Mouse (Mus musculus): ENCODE measurements around the gene Zfp1. TPM values are rescaled to one million over a fixed set of nuclear protein-coding genes. Genes with fewer than 3 reads are reported as not detected.

Gene Zfp1
- polyA plus RNA-seq, 1 experiment from 2014 or later, result 25.1 TPM

- H3K9ac ChIP-seq (ENCODE audit: low read depth, low read length), result no peak overlapping the region
Measured at GRCm38 (mm10) chr8:111628894-111629501, 14.2 kb upstream of the Zfp1 start.

GRCm38 (mm10) chr8:111630105-111630521 is 13.1 kb upstream of the Zfp1 start, which contains the start of gene Ldhd:
Gene Ldhd, minus strand, starts transcription at chr8:111630374.
- ATAC-seq (ENCODE audit: low FRiP score) (no peak), DNase-seq (ENCODE audit: low spot score) (no peak)
- H3K9ac ChIP-seq (ENCODE audit: low read depth, low read length), result no peak within 1 kb of the TSS
- H3K27me3 ChIP-seq (ENCODE audit: control insufficient read depth, insufficient read depth, low read length), result no peaks in the 10 kb centered on the region
- H3K4me3 ChIP-seq (ENCODE audit: low read depth, low read length), result no peak within 1 kb of the TSS
- WGBS, result 23% methylated on average over 13 of the region's 13 CpGs
- H3K27ac ChIP-seq (ENCODE audit: low read depth, low read length), result no peak within 1 kb of the TSS
- H3K9me3 ChIP-seq (ENCODE audit: control insufficient read depth, low read length), result no peaks in the 10 kb centered on the region
- H3K4me1 ChIP-seq (replicated peaks; ENCODE audit: control insufficient read depth, insufficient read depth, low read length), result no peaks in the 10 kb centered on the region
- no peaks in the 10 kb centered on the region for H3K36me3 ChIP-seq (ENCODE audit: control insufficient read depth, insufficient read depth, low read length)
- H3K4me2 ChIP-seq (replicated peaks; ENCODE audit: low read depth, low read length), result no peak within 1 kb of the TSS

More at GRCm38 (mm10) chr8:111628894-111629501, 14.2 kb upstream of the Zfp1 start:
- Histone ChIP-seq H3K27me3 (ENCODE audit: control insufficient read depth, insufficient read depth, low read length) (no peaks in the 10 kb centered on the region), H3K36me3 (ENCODE audit: control insufficient read depth, insufficient read depth, low read length) (no peaks in the 10 kb centered on the region), H3K27ac (ENCODE audit: low read depth, low read length) (no peak overlapping the region), H3K4me1 (replicated peaks; ENCODE audit: control insufficient read depth, insufficient read depth, low read length) (no peaks in the 10 kb centered on the region), H3K9me3 (ENCODE audit: control insufficient read depth, low read length) (no peaks in the 10 kb centered on the region), H3K4me3 (ENCODE audit: low read depth, low read length) (no peak overlapping the region), H3K4me2 (replicated peaks; ENCODE audit: low read depth, low read length) (no peak overlapping the region)
- DNase-seq (ENCODE audit: low spot score) (no peak), ATAC-seq (ENCODE audit: low FRiP score) (no peak)
- 87% methylated on average over 19 of the region's 19 CpGs for WGBS

- no peaks in the 10 kb centered on the region for H3K4me1 ChIP-seq (replicated peaks; ENCODE audit: control insufficient read depth, insufficient read depth, low read length)
- no peak overlapping the region for H3K9ac ChIP-seq (ENCODE audit: low read depth, low read length)
- no peaks in the 10 kb centered on the region for H3K9me3 ChIP-seq (ENCODE audit: control insufficient read depth, low read length)
- 95% methylated on average over 8 of the region's 8 CpGs for WGBS
- H3K27me3 ChIP-seq (ENCODE audit: control insufficient read depth, insufficient read depth, low read length), result no peaks in the 10 kb centered on the region
- no peak overlapping the region for H3K4me2 ChIP-seq (replicated peaks; ENCODE audit: low read depth, low read length)
- no peak for ATAC-seq (ENCODE audit: low FRiP score)
- no peak overlapping the region for H3K4me3 ChIP-seq (ENCODE audit: low read depth, low read length)
- no peak for DNase-seq (ENCODE audit: low spot score)
- no peaks in the 10 kb centered on the region for H3K36me3 ChIP-seq (ENCODE audit: control insufficient read depth, insufficient read depth, low read length)
- H3K27ac ChIP-seq (ENCODE audit: low read depth, low read length), result no peak overlapping the region
Measured at GRCm38 (mm10) chr8:111631589-111631988, 11.6 kb upstream of the Zfp1 start.

- no peaks in the 10 kb centered on the region for H3K4me1 ChIP-seq (replicated peaks; ENCODE audit: control insufficient read depth, insufficient read depth, low read length)
- no peaks in the 10 kb centered on the region for H3K36me3 ChIP-seq (ENCODE audit: control insufficient read depth, insufficient read depth, low read length)
- no peak overlapping the region for H3K4me2 ChIP-seq (replicated peaks; ENCODE audit: low read depth, low read length)
- 92% methylated on average over 3 of the region's 3 CpGs for WGBS
- H3K9me3 ChIP-seq (ENCODE audit: control insufficient read depth, low read length), result no peaks in the 10 kb centered on the region
- no peak for DNase-seq (ENCODE audit: low spot score)
- no peak for ATAC-seq (ENCODE audit: low FRiP score)
- H3K4me3 ChIP-seq (ENCODE audit: low read depth, low read length), result no peak overlapping the region
- H3K27ac ChIP-seq (ENCODE audit: low read depth, low read length), result no peak overlapping the region
- H3K9ac ChIP-seq (ENCODE audit: low read depth, low read length), result no peak overlapping the region
- no peaks in the 10 kb centered on the region for H3K27me3 ChIP-seq (ENCODE audit: control insufficient read depth, insufficient read depth, low read length)
Measured at GRCm38 (mm10) chr8:111632976-111633375, 10.2 kb upstream of the Zfp1 start.

- Histone ChIP-seq H3K4me3 (ENCODE audit: low read depth, low read length) (no peak overlapping the region), H3K4me2 (replicated peaks; ENCODE audit: low read depth, low read length) (no peak overlapping the region), H3K4me1 (replicated peaks; ENCODE audit: control insufficient read depth, insufficient read depth, low read length) (0 out of 2 replicates have a peak, but pooled peaks cover 2% of the 10 kb centered on the region), H3K9ac (ENCODE audit: low read depth, low read length) (no peak overlapping the region), H3K27me3 (ENCODE audit: control insufficient read depth, insufficient read depth, low read length) (no peaks in the 10 kb centered on the region), H3K27ac (ENCODE audit: low read depth, low read length) (no peak overlapping the region), H3K36me3 (ENCODE audit: control insufficient read depth, insufficient read depth, low read length) (no peaks in the 10 kb centered on the region), H3K9me3 (ENCODE audit: control insufficient read depth, low read length) (no peaks in the 10 kb centered on the region)
- no peak for DNase-seq (ENCODE audit: low spot score)
- no peak for ATAC-seq (ENCODE audit: low FRiP score)
Measured at GRCm38 (mm10) chr8:111638086-111638485, 5.1 kb upstream of the Zfp1 start.

- Histone ChIP-seq H3K9me3 (ENCODE audit: control insufficient read depth, low read length) (no peaks in the 10 kb centered on the region), H3K4me2 (replicated peaks; ENCODE audit: low read depth, low read length) (no peak overlapping the region), H3K4me3 (ENCODE audit: low read depth, low read length) (no peak overlapping the region), H3K27me3 (ENCODE audit: control insufficient read depth, insufficient read depth, low read length) (no peaks in the 10 kb centered on the region), H3K9ac (ENCODE audit: low read depth, low read length) (no peak overlapping the region), H3K4me1 (replicated peaks; ENCODE audit: control insufficient read depth, insufficient read depth, low read length) (0 out of 2 replicates have a peak, but pooled peaks cover 2% of the 10 kb centered on the region), H3K27ac (ENCODE audit: low read depth, low read length) (no peak overlapping the region), H3K36me3 (ENCODE audit: control insufficient read depth, insufficient read depth, low read length) (no peaks in the 10 kb centered on the region)
- DNase-seq (ENCODE audit: low spot score) (no peak), ATAC-seq (ENCODE audit: low FRiP score) (no peak)
- WGBS, result 92% methylated on average over 2 of the region's 2 CpGs
Measured at GRCm38 (mm10) chr8:111641064-111641463, 2.1 kb upstream of the Zfp1 start.

- ATAC-seq (ENCODE audit: low FRiP score), result no peak
Measured at GRCm38 (mm10) chr8:111642496-111642895, 705 bp upstream of the Zfp1 start.

GRCm38 (mm10) chr8:111642939-111643263 is 300 bp upstream of the Zfp1 start:
- H3K27ac ChIP-seq (ENCODE audit: low read depth, low read length), result no peak overlapping the region; the same call in 1 of the 2 replicates

More at GRCm38 (mm10) chr8:111642496-111642895, 705 bp upstream of the Zfp1 start:
- Histone ChIP-seq H3K27ac (ENCODE audit: low read depth, low read length) (no peak overlapping the region), H3K9ac (ENCODE audit: low read depth, low read length) (peak overlapping the region; percentile 92; the same call in 1 of the 2 replicates), H3K9me3 (ENCODE audit: control insufficient read depth, low read length) (no peaks in the 10 kb centered on the region), H3K36me3 (ENCODE audit: control insufficient read depth, insufficient read depth, low read length) (no peaks in the 10 kb centered on the region), H3K4me3 (ENCODE audit: low read depth, low read length) (peak overlapping the region; percentile 79), H3K27me3 (ENCODE audit: control insufficient read depth, insufficient read depth, low read length) (no peaks in the 10 kb centered on the region), H3K4me2 (replicated peaks; ENCODE audit: low read depth, low read length) (peak overlapping the region; percentile 49; the same call in 1 of the 2 replicates), H3K4me1 (replicated peaks; ENCODE audit: control insufficient read depth, insufficient read depth, low read length) (0 out of 2 replicates have a peak, but pooled peaks cover 2% of the 10 kb centered on the region)
- no peak for DNase-seq (ENCODE audit: low spot score)
- WGBS, result 77% methylated on average over 5 of the region's 5 CpGs

More at GRCm38 (mm10) chr8:111642939-111643263, 300 bp upstream of the Zfp1 start:
- 15% methylated on average over 5 of the region's 5 CpGs for WGBS
- H3K27me3 ChIP-seq (ENCODE audit: control insufficient read depth, insufficient read depth, low read length), result no peaks in the 10 kb centered on the region
- DNase-seq (ENCODE audit: low spot score), result no peak
- H3K9me3 ChIP-seq (ENCODE audit: control insufficient read depth, low read length), result no peaks in the 10 kb centered on the region
- ATAC-seq (ENCODE audit: low FRiP score), result peak; percentile 46
- H3K4me3 ChIP-seq (ENCODE audit: low read depth, low read length), result peak overlapping the region; percentile 79
- peak overlapping the region; percentile 49 for H3K4me2 ChIP-seq (replicated peaks; ENCODE audit: low read depth, low read length)
- H3K36me3 ChIP-seq (ENCODE audit: control insufficient read depth, insufficient read depth, low read length), result no peaks in the 10 kb centered on the region
- peak overlapping the region; percentile 92; the same call in 1 of the 2 replicates for H3K9ac ChIP-seq (ENCODE audit: low read depth, low read length)
- 0 out of 2 replicates have a peak, but pooled peaks cover 2% of the 10 kb centered on the region for H3K4me1 ChIP-seq (replicated peaks; ENCODE audit: control insufficient read depth, insufficient read depth, low read length)

All from hindbrain, embryonic 11.5 days (tissue).